Mouse (Mus musculus) left cerebral cortex, adult 6 months (tissue): ENCODE results near the gene Ugt2b5. TPM values are rescaled to one million over a fixed set of nuclear protein-coding genes. Genes with fewer than 3 reads are reported as not detected.

Experiments used
- long read RNA-seq, 2 experiments: library from polyadenylated mRNA; unstranded; transcript quantifications; one replicate each; pipeline ENCODE4 v2.0.0; 2019 to 2020
- polyA plus RNA-seq: library from polyadenylated mRNA; unstranded; fragments of <200 nt; fragmentation: Nextera tagmentation; gene quantifications from 2 replicates; pipeline ENCODE4 v1.2.3, GENCODE M21; 2021

Ugt2b5 gene
- not detected in 2 replicates for polyA plus RNA-seq
- long read RNA-seq, experiment 1 = 0 reads
- long read RNA-seq, experiment 2 = 0 reads

GRCm38 (mm10) chr5:87140196-87140595 is at the start of gene Ugt2b5:
TSS of gene Ugt2b5 (minus strand) at chr5:87140318.

GRCm38 (mm10) chr5:87092346-87093027 is 47.6 kb downstream of the Ugt2b5 start, which contains the start of gene Ugt2b36:
TSS of gene Ugt2b36 (minus strand) at chr5:87092555.

Other genes with a start within 250 kb of the Ugt2b5 start
- gene Ugt2b34, start 233.4 kb downstream of the Ugt2b5 start, polyA plus RNA-seq = not detected in 2 replicates
- gene Ugt2b1, start 213.8 kb downstream of the Ugt2b5 start, polyA plus RNA-seq = not detected in 2 replicates
- not detected in 2 replicates for gene Ugt2b35, start 139.5 kb downstream of the Ugt2b5 start, polyA plus RNA-seq
- not detected in 2 replicates for gene Ugt2b36, start 47.8 kb downstream of the Ugt2b5 start, polyA plus RNA-seq
- not detected in 2 replicates for gene Ugt2b37, start 114.5 kb upstream of the Ugt2b5 start, polyA plus RNA-seq
- not detected in 2 replicates for gene Ugt2a3, start 196.9 kb upstream of the Ugt2b5 start, polyA plus RNA-seq